Mouse (Mus musculus): ENCODE results near the gene Tgm1. TPM values are rescaled to one million over a fixed set of nuclear protein-coding genes. Genes with fewer than 3 reads are reported as not detected.

The Tgm1 gene
- polyA plus RNA-seq, 1 experiment from 2014 or later, result 2.1 TPM

DNA sequence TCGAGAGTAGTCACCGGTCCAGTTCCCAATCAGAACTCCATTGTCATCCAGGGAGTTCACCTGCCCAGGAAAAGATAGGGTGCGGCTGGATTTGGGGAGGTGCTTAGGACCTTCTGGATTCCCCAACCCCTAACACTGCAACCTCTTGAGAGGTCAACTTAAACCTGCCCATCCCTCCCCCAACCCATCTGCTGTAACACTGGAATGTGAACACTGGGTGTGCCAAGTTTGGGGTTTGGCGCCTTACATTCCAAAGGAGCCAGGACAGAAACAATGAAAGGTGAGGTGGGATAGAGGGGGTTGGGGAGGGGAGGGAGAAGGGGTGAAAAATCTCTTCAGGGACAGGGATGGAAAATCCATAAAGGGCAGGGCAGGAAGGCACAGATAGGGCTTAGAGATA, 4.2 kb downstream of the Tgm1 start:
- H3K27ac ChIP-seq (replicated peaks; ENCODE audit: low read depth, low read length), result no peak overlapping the region
- ATAC-seq (ENCODE audit: insufficient number of reproducible peaks, low FRiP score, low TSS enrichment, low read depth), result no peak
- no peak overlapping the region for H3K4me2 ChIP-seq (ENCODE audit: low read depth, severe bottlenecking)
- no peaks in the 10 kb centered on the region for H3K9me3 ChIP-seq (ENCODE audit: control insufficient read depth, low read length)
- H3K27me3 ChIP-seq (ENCODE audit: control insufficient read depth, insufficient read depth, low read length), result peaks cover 7% of the 10 kb centered on the region
- H3K9ac ChIP-seq (ENCODE audit: low read length), result no peak overlapping the region
- H3K4me1 ChIP-seq (ENCODE audit: control insufficient read depth, insufficient read depth, low read length), result no peaks in the 10 kb centered on the region
- H3K36me3 ChIP-seq (ENCODE audit: control insufficient read depth, insufficient read depth, low read length), result no peaks in the 10 kb centered on the region
- 82% methylated on average over 4 of the region's 4 CpGs for WGBS
- no peak overlapping the region for H3K4me3 ChIP-seq (ENCODE audit: low read depth, low read length)
- no peak for DNase-seq (ENCODE audit: low spot score)

- H3K27me3 ChIP-seq (ENCODE audit: control insufficient read depth, insufficient read depth, low read length), result no peaks in the 10 kb centered on the region; the same call in 1 of the 2 replicates
- H3K4me1 ChIP-seq (ENCODE audit: control insufficient read depth, insufficient read depth, low read length), result no peaks in the 10 kb centered on the region
- no peak overlapping the region for H3K4me2 ChIP-seq (ENCODE audit: low read depth, severe bottlenecking)
- no peak overlapping the region for H3K4me3 ChIP-seq (ENCODE audit: low read depth, low read length)
- no peaks in the 10 kb centered on the region for H3K36me3 ChIP-seq (ENCODE audit: control insufficient read depth, insufficient read depth, low read length)
- no peaks in the 10 kb centered on the region for H3K9me3 ChIP-seq (ENCODE audit: control insufficient read depth, low read length)
- 81% methylated on average over 5 of the region's 5 CpGs for WGBS
- no peak overlapping the region for H3K27ac ChIP-seq (replicated peaks; ENCODE audit: low read depth, low read length)
- ATAC-seq (ENCODE audit: insufficient number of reproducible peaks, low FRiP score, low TSS enrichment, low read depth), result no peak
- DNase-seq (ENCODE audit: low spot score), result no peak
- H3K9ac ChIP-seq (ENCODE audit: low read length), result no peak overlapping the region
Observed at GRCm38 (mm10) chr14:55707397-55707796, 6.3 kb downstream of the Tgm1 start.

DNA sequence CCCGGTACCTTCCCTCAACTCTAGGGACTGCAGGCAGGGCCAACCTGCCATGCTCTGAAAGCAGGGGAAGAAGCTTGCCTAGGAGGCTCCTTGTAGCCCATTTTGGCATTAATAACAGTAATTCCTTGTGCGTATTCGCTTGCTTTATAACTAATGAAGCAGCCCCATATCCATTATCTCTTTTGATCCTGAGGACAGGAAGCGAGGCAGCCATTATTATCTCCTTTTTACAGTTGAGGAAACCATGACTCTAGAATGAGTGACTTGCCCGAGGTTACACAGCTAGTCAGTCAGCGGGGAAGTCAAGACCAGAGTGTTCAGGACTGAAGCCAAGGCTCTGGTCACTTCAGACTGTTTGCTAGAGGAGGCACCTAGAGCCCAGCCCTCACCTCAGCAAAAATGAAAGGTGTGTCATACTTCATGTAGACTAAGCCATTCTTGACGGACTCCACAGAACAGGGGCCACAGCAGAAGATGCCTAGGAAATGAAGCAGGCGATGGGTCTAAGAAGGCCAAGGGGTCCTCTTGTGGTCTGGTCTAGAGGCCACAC, 7.6 kb downstream of the Tgm1 start:
- WGBS, result 88% methylated on average over 8 of the region's 8 CpGs
- H3K4me1 ChIP-seq (ENCODE audit: control insufficient read depth, insufficient read depth, low read length), result no peaks in the 10 kb centered on the region

GRCm38 (mm10) chr14:55702761-55703160, 11.0 kb downstream of the Tgm1 start:
- H3K9me3 ChIP-seq (ENCODE audit: control insufficient read depth, low read length), result no peaks in the 10 kb centered on the region
- 50% methylated on average over 6 of the region's 6 CpGs for WGBS
- no peak for DNase-seq (ENCODE audit: low spot score)

More for the DNA sequence above, 7.6 kb downstream of the Tgm1 start:
- DNase-seq (ENCODE audit: low spot score) (no peak), ATAC-seq (ENCODE audit: insufficient number of reproducible peaks, low FRiP score, low TSS enrichment, low read depth) (no peak)
- Histone ChIP-seq H3K27me3 (ENCODE audit: control insufficient read depth, insufficient read depth, low read length) (no peaks in the 10 kb centered on the region), H3K4me2 (ENCODE audit: low read depth, severe bottlenecking) (no peak overlapping the region), H3K27ac (replicated peaks; ENCODE audit: low read depth, low read length) (no peak overlapping the region), H3K36me3 (ENCODE audit: control insufficient read depth, insufficient read depth, low read length) (no peaks in the 10 kb centered on the region), H3K9ac (ENCODE audit: low read length) (no peak overlapping the region), H3K9me3 (ENCODE audit: control insufficient read depth, low read length) (no peaks in the 10 kb centered on the region), H3K4me3 (ENCODE audit: low read depth, low read length) (no peak overlapping the region)

GRCm38 (mm10) chr14:55701131-55701530, 12.6 kb downstream of the Tgm1 start:
- H3K4me1 ChIP-seq (ENCODE audit: control insufficient read depth, insufficient read depth, low read length), result no peaks in the 10 kb centered on the region
- 69% methylated on average over 9 of the region's 9 CpGs for WGBS
- no peak for DNase-seq (ENCODE audit: low spot score)
- no peaks in the 10 kb centered on the region for H3K36me3 ChIP-seq (ENCODE audit: control insufficient read depth, insufficient read depth, low read length)
- H3K4me3 ChIP-seq (ENCODE audit: low read depth, low read length), result no peak overlapping the region
- H3K9me3 ChIP-seq (ENCODE audit: control insufficient read depth, low read length), result no peaks in the 10 kb centered on the region
- no peak overlapping the region for H3K9ac ChIP-seq (ENCODE audit: low read length)
- H3K27me3 ChIP-seq (ENCODE audit: control insufficient read depth, insufficient read depth, low read length), result no peaks in the 10 kb centered on the region
- no peak overlapping the region for H3K27ac ChIP-seq (replicated peaks; ENCODE audit: low read depth, low read length)
- ATAC-seq (ENCODE audit: insufficient number of reproducible peaks, low FRiP score, low TSS enrichment, low read depth), result no peak
- H3K4me2 ChIP-seq (ENCODE audit: low read depth, severe bottlenecking), result no peak overlapping the region

More at GRCm38 (mm10) chr14:55702761-55703160, 11.0 kb downstream of the Tgm1 start:
- Histone ChIP-seq H3K9ac (ENCODE audit: low read length) (no peak overlapping the region), H3K27ac (replicated peaks; ENCODE audit: low read depth, low read length) (no peak overlapping the region), H3K4me1 (ENCODE audit: control insufficient read depth, insufficient read depth, low read length) (no peaks in the 10 kb centered on the region), H3K4me2 (ENCODE audit: low read depth, severe bottlenecking) (no peak overlapping the region), H3K4me3 (ENCODE audit: low read depth, low read length) (no peak overlapping the region), H3K36me3 (ENCODE audit: control insufficient read depth, insufficient read depth, low read length) (no peaks in the 10 kb centered on the region), H3K27me3 (ENCODE audit: control insufficient read depth, insufficient read depth, low read length) (no peaks in the 10 kb centered on the region)
- ATAC-seq (ENCODE audit: insufficient number of reproducible peaks, low FRiP score, low TSS enrichment, low read depth), result no peak

DNA sequence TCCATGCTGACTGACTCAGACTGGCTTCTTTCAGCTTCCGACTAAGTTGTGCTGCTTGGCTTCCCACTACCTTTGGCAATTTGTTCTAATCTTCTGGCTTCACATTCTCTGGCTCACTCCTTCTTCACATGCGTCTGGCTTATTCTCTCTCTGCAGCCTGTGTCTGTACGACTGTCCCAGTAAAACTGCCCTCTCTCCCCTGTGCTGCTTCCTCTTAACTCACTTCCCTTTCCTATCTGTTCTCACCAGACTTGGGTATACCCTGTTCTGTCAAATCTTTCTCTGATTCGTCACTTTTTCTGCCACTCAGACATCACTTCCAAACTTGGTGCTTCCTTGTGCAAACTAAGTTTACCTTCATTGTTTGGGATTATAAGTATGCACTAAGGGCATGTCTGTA, 16.5 kb downstream of the Tgm1 start:
- WGBS, result 83% methylated on average over 4 of the region's 4 CpGs
- DNase-seq (ENCODE audit: low spot score) (no peak), ATAC-seq (ENCODE audit: insufficient number of reproducible peaks, low FRiP score, low TSS enrichment, low read depth) (no peak)
- H3K9ac ChIP-seq (ENCODE audit: low read length), result no peak overlapping the region
- no peaks in the 10 kb centered on the region for H3K9me3 ChIP-seq (ENCODE audit: control insufficient read depth, low read length)
- no peaks in the 10 kb centered on the region for H3K27me3 ChIP-seq (ENCODE audit: control insufficient read depth, insufficient read depth, low read length)
- no peaks in the 10 kb centered on the region for H3K36me3 ChIP-seq (ENCODE audit: control insufficient read depth, insufficient read depth, low read length)
- no peak overlapping the region for H3K4me2 ChIP-seq (ENCODE audit: low read depth, severe bottlenecking)
- H3K4me3 ChIP-seq (ENCODE audit: low read depth, low read length), result no peak overlapping the region
- H3K4me1 ChIP-seq (ENCODE audit: control insufficient read depth, insufficient read depth, low read length), result no peaks in the 10 kb centered on the region
- H3K27ac ChIP-seq (replicated peaks; ENCODE audit: low read depth, low read length), result no peak overlapping the region

DNA sequence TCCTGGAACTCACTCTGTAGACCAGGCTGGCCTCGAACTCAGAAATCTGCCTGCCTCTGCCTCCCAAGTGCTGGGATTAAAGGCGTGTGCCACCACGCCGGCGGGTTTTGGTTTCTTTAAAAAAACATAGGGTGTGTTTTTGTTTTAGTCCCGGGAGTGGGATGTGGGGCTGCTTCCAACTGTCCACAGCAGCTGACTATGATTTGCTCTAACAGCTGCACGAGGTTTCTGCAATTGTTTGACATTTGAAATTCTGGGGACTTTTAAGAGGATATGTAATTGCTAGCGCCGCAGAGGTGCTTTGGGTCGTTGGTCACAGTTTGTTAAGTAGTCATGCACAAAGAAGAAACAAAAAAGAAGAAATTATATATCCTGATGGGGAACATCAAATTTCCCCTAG, 24.3 kb downstream of the Tgm1 start:
- Histone ChIP-seq H3K27ac (replicated peaks; ENCODE audit: low read depth, low read length) (no peak overlapping the region), H3K9me3 (ENCODE audit: control insufficient read depth, low read length) (no peaks in the 10 kb centered on the region), H3K4me1 (ENCODE audit: control insufficient read depth, insufficient read depth, low read length) (no peaks in the 10 kb centered on the region), H3K4me3 (ENCODE audit: low read depth, low read length) (no peak overlapping the region), H3K27me3 (ENCODE audit: control insufficient read depth, insufficient read depth, low read length) (no peaks in the 10 kb centered on the region), H3K9ac (ENCODE audit: low read length) (no peak overlapping the region), H3K4me2 (ENCODE audit: low read depth, severe bottlenecking) (no peak overlapping the region), H3K36me3 (ENCODE audit: control insufficient read depth, insufficient read depth, low read length) (no peaks in the 10 kb centered on the region)
- DNase-seq (ENCODE audit: low spot score) (no peak), ATAC-seq (ENCODE audit: insufficient number of reproducible peaks, low FRiP score, low TSS enrichment, low read depth) (no peak)
- 78% methylated on average over 10 of the region's 10 CpGs for WGBS

- H3K9ac ChIP-seq (ENCODE audit: low read length), result no peak overlapping the region
- no peak overlapping the region for H3K27ac ChIP-seq (replicated peaks; ENCODE audit: low read depth, low read length)
- H3K4me2 ChIP-seq (ENCODE audit: low read depth, severe bottlenecking), result peak overlapping the region; percentile 76
- H3K27me3 ChIP-seq (ENCODE audit: control insufficient read depth, insufficient read depth, low read length), result no peaks in the 10 kb centered on the region
- no peaks in the 10 kb centered on the region for H3K4me1 ChIP-seq (ENCODE audit: control insufficient read depth, insufficient read depth, low read length)
- no peaks in the 10 kb centered on the region for H3K9me3 ChIP-seq (ENCODE audit: control insufficient read depth, low read length)
- peak; percentile 24 for ATAC-seq (ENCODE audit: insufficient number of reproducible peaks, low FRiP score, low TSS enrichment, low read depth)
- peaks cover 12% of the 10 kb centered on the region for H3K36me3 ChIP-seq (ENCODE audit: control insufficient read depth, insufficient read depth, low read length)
- H3K4me3 ChIP-seq (ENCODE audit: low read depth, low read length), result peak overlapping the region; percentile 66
- WGBS, result 20% methylated on average over 3 of the region's 3 CpGs
- no peak for DNase-seq (ENCODE audit: low spot score)
Observed at GRCm38 (mm10) chr14:55682118-55682493, 31.6 kb downstream of the Tgm1 start.
